8 mouse cellular contexts compared by ENCODE assay signal in genomic region chr15:96566850-96567271, GRCm38 (mm10).
A peak's percentile ranks its signal among the peaks of the same experiment; 100 is the strongest.
DNase-seq lines count a peak whose midpoint lies in the region; ATAC-seq and TF ChIP-seq lines count a peak whose summit lies in the region.

No protein-coding gene starts in this region.

- peak overlapping the region; percentile 52 for H3K4me2 ChIP-seq in intestine, embryonic 14.5 days (ENCODE audit: low read length)
- peak overlapping the region; percentile 68 for H3K4me2 ChIP-seq in liver, embryonic 15.5 days

- no peaks in the 10 kb centered on the region for H3K27me3 ChIP-seq in intestine, embryonic 14.5 days (replicated peaks; ENCODE audit: control insufficient read depth, insufficient read depth, low read length)
- no peaks in the 10 kb centered on the region for H3K27me3 ChIP-seq in liver, embryonic 15.5 days
- no peaks in the 10 kb centered on the region for H3K27me3 ChIP-seq in cerebellum, adult 2 months (ENCODE audit: control insufficient read depth, insufficient read depth, low read length)

- H3K36me3 ChIP-seq in intestine, embryonic 14.5 days (ENCODE audit: control insufficient read depth, insufficient read depth, low read length), result no peaks in the 10 kb centered on the region
- H3K36me3 ChIP-seq in liver, embryonic 15.5 days (replicated peaks), result no peaks in the 10 kb centered on the region

- peak overlapping the region; percentile 28 for H3K4me3 ChIP-seq in intestine, embryonic 14.5 days (ENCODE audit: low read depth, low read length)
- H3K4me3 ChIP-seq in liver, embryonic 15.5 days (replicated peaks), result peak overlapping the region; percentile 49
- H3K4me3 ChIP-seq in cerebellum, adult 2 months (replicated peaks; ENCODE audit: insufficient read depth, low read depth, low read length), result no peak overlapping the region

- H3K9me3 ChIP-seq in intestine, embryonic 14.5 days (ENCODE audit: control insufficient read depth, low read length), result no peaks in the 10 kb centered on the region
- no peaks in the 10 kb centered on the region for H3K9me3 ChIP-seq in liver, embryonic 15.5 days (replicated peaks)

- 14% methylated on average over 14 of the region's 14 CpGs for WGBS in intestine, embryonic 14.5 days
- 5% methylated on average over 14 of the region's 14 CpGs for WGBS in liver, embryonic 15.5 days (ENCODE audit: insufficient replicate concordance)
- 18% methylated on average over 14 of the region's 14 CpGs for WGBS in cerebellum, adult 2 months

- H3K9ac ChIP-seq in intestine, embryonic 14.5 days (ENCODE audit: low read length), result 0 out of 2 replicates have a peak overlapping the region, but pooled peaks have one; percentile 20
- no peak overlapping the region for H3K9ac ChIP-seq in liver, embryonic 15.5 days

- H3K27ac ChIP-seq in intestine, embryonic 14.5 days (ENCODE audit: low read depth), result no peak overlapping the region
- H3K27ac ChIP-seq in liver, embryonic 15.5 days (replicated peaks), result no peak overlapping the region
- no peak overlapping the region for H3K27ac ChIP-seq in cerebellum, adult 2 months (ENCODE audit: insufficient read depth, low read length)

- TF ChIP-seq POLR2A in cerebellum, adult 2 months (IDR thresholded peaks at IDR 0.05; ENCODE audit: borderline replicate concordance, insufficient read depth, low read length), result no peak

- no peak for TF ChIP-seq CTCF in cerebellum, adult 2 months (IDR thresholded peaks at IDR 0.05; ENCODE audit: borderline replicate concordance, insufficient read depth, low read depth, low read length)

- peaks cover 10% of the 10 kb centered on the region for H3K4me1 ChIP-seq in intestine, embryonic 14.5 days (replicated peaks; ENCODE audit: control insufficient read depth, insufficient read depth, low read length)
- H3K4me1 ChIP-seq in liver, embryonic 15.5 days (replicated peaks), result peaks cover 48% of the 10 kb centered on the region
- no peaks in the 10 kb centered on the region for H3K4me1 ChIP-seq in cerebellum, adult 2 months (ENCODE audit: control insufficient read depth, insufficient read depth, low read length)

- DNase-seq in R1 (ENCODE audit: low read depth, low spot score), result peak; percentile 94
- peak; percentile 17 for DNase-seq in c-Kit-positive CD71-positive TER-119-negative erythroid progenitor cells, embryonic 14.5 days (ENCODE audit: low read depth)
- DNase-seq in intestine, embryonic 14.5 days (ENCODE audit: low spot score), result peak; percentile 69
- DNase-seq in neural tube, embryonic 10.5 days (ENCODE audit: extremely low spot score, low spot score), result peak; percentile 62
- DNase-seq in urinary bladder, postnatal 36 days (ENCODE audit: low spot score in 2 of 2), result peak; percentile 22 to 30
- DNase-seq in cerebellum, adult 2 months, result no peak

- ATAC-seq in granulocyte monocyte progenitor cell, adult 5-6 weeks (replicated peaks; ENCODE audit: poor library complexity, severe bottlenecking), result peak; percentile 45
- ATAC-seq in intestine, embryonic 14.5 days (replicated peaks; ENCODE audit: low FRiP score, low TSS enrichment, low read depth), result no peak
- no peak for ATAC-seq in liver, embryonic 15.5 days (ENCODE audit: insufficient read depth)

Comparison
In these comparisons a context has a peak if more than half of its experiments do, and no peak if none do; other contexts are left out.
1. DNase-seq: peak in R1 (single experiment), c-Kit-positive CD71-positive TER-119-negative erythroid progenitor cells, embryonic 14.5 days (single experiment), intestine, embryonic 14.5 days (single experiment), neural tube, embryonic 10.5 days (single experiment) and urinary bladder, postnatal 36 days (2 of 2); none in cerebellum, adult 2 months (0 of 2).